Mouse (Mus musculus): ENCODE results near the gene Rasl11a.
"Not testable (repeated sequence)": the region's sequence is repeated elsewhere in the genome, so short reads cannot be mapped to it uniquely, and the experiment has no call there.

The Rasl11a gene

DNA sequence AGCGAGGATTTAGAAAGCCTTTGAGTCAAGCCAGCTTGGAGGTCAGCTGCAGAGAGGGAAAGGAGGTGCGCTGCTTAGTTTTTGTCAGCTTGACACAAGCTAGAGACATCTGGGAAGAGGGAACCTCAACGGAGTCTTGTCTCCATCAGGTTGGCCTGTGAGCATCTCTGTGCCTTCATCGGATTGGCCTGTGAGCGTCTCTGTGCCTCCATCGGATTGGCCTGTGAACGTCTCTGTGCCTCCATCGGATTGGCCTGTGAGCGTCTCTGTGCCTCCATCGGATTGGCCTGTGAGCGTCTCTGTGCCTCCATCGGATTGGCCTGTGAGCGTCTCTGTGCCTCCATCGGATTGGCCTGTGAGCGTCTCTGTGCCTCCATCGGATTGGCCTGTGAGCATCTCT lies 50.8 kb downstream of the Rasl11a start:
- not testable (repeated sequence) for DNase-seq

DNA sequence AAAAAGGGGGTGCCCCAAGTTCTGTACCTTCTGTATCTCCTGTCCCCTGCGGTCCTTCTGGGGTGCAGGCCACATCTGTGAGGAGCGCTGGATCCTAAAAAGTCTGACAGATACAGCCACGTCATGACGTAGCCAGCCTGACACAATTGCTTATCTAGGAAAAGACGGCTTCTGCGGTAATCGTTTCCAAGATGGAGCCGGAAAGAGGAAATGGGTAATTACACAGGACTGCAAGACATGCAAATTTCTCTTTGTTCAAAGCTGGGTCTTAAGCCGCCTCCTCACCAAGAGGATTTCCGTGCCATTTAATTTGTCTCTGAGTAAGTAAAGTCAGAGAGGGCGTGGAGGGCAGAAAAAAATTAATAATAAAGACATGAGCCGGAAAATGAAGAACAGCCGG lies 52.1 kb downstream of the Rasl11a start:
- no peak for DNase-seq

All from right cerebral cortex, postnatal 14 days (tissue).